Mouse (Mus musculus): ENCODE results near the gene Fgfr2. TPM values are rescaled to one million over a fixed set of nuclear protein-coding genes. Genes with fewer than 3 reads are reported as not detected.

Gene Fgfr2
- polyA plus RNA-seq, 1 experiment from 2014 or later = 39.4 TPM

DNA sequence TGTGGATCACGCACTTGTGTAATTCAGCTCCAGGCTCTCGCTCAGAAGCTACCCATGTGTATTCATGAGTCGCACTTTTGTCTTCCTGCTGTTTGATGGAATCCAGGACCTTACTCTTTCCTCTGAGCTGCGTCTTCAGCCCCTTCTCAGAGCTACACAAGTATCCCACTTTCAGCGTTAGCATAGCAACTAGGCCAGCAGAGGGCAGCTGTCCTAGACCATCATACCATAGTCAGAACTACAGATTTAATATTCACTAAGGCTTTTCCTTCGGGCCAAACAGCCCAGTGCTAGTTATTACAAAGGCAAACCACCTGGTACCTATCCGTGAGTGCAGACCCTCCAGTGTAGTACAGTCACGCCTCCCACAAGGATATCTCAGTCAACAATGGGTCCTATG, 1826.0 kb downstream of the Fgfr2 start:
- WGBS = 78% methylated on average over 8 of the region's 8 CpGs
- Histone ChIP-seq H3K4me3 (replicated peaks) (no peak overlapping the region), H3K9me3 (no peaks in the 10 kb centered on the region), H3K4me1 (replicated peaks) (no peaks in the 10 kb centered on the region), H3K27ac (no peak overlapping the region), H3K36me3 (no peaks in the 10 kb centered on the region), H3K9ac (replicated peaks) (no peak overlapping the region), H3K4me2 (replicated peaks) (no peak overlapping the region), H3K27me3 (no peaks in the 10 kb centered on the region)
- no peak for ATAC-seq

DNA sequence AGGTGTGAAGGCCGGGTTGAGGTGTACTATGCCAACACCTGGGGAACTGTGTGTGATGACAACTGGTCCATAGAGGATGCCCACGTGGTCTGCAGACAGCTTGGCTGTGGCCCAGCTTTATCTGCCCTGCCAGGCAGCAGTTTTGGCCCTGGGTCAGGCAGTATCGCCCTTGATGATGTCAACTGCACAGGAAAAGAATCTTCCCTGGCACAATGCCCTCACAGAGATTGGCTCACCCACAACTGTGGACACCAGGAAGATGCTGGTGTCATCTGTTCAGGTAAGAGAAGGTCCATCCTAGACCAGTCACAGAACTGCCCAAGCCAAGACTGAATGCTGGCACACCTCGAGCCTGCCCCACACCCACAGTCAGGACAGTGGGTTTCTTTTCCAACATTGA, 1857.3 kb downstream of the Fgfr2 start:
- ATAC-seq = no peak
- H3K9me3 ChIP-seq = no peaks in the 10 kb centered on the region
- 75% methylated on average over 4 of the region's 4 CpGs for WGBS

DNA sequence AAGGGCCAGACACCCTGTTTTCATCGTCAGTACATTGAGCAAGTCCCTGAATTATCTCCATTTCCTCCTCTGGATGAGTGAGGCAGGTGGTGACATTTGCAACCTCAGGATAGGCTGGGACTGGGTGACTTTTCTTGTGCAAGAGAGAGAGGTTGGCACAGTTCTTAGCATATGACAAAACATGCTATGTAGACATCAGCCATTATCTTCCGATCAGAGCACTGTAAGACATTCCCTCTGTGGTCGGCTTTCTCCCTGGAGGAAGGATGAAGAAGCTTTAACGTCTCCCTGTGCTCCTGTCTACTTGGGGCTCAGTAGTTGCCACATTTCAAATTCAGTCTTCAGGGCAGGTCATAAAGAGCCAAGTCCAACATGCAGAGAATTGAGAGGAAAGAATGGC, 1858.9 kb downstream of the Fgfr2 start:
- Histone ChIP-seq H3K4me1 (replicated peaks) (no peaks in the 10 kb centered on the region), H3K4me2 (replicated peaks) (no peak overlapping the region), H3K4me3 (replicated peaks) (no peak overlapping the region), H3K27me3 (no peaks in the 10 kb centered on the region), H3K36me3 (no peaks in the 10 kb centered on the region), H3K9ac (replicated peaks) (no peak overlapping the region), H3K27ac (no peak overlapping the region), H3K9me3 (no peaks in the 10 kb centered on the region)
- WGBS = 91% methylated on average over 4 of the region's 4 CpGs
- no peak for ATAC-seq

More for the DNA sequence above, 1857.3 kb downstream of the Fgfr2 start:
- no peaks in the 10 kb centered on the region for H3K36me3 ChIP-seq
- H3K27ac ChIP-seq = no peak overlapping the region
- H3K4me3 ChIP-seq (replicated peaks) = no peak overlapping the region
- no peaks in the 10 kb centered on the region for H3K27me3 ChIP-seq
- H3K4me2 ChIP-seq (replicated peaks) = no peak overlapping the region
- H3K9ac ChIP-seq (replicated peaks) = no peak overlapping the region
- H3K4me1 ChIP-seq (replicated peaks) = no peaks in the 10 kb centered on the region

GRCm38 (mm10) chr7:131260946-131261345, 1862.2 kb downstream of the Fgfr2 start:
- H3K4me1 ChIP-seq (replicated peaks) = no peaks in the 10 kb centered on the region
- no peak overlapping the region for H3K4me2 ChIP-seq (replicated peaks)
- no peaks in the 10 kb centered on the region for H3K9me3 ChIP-seq
- no peaks in the 10 kb centered on the region for H3K36me3 ChIP-seq
- WGBS = 71% methylated on average over 6 of the region's 6 CpGs
- no peak for ATAC-seq
- no peak overlapping the region for H3K9ac ChIP-seq (replicated peaks)
- no peaks in the 10 kb centered on the region for H3K27me3 ChIP-seq
- no peak overlapping the region for H3K27ac ChIP-seq
- H3K4me3 ChIP-seq (replicated peaks) = no peak overlapping the region

GRCm38 (mm10) chr7:131257309-131257708, 1865.8 kb downstream of the Fgfr2 start:
- Histone ChIP-seq H3K4me2 (replicated peaks) (no peak overlapping the region), H3K36me3 (no peaks in the 10 kb centered on the region), H3K4me1 (replicated peaks) (no peaks in the 10 kb centered on the region), H3K9ac (replicated peaks) (no peak overlapping the region), H3K9me3 (no peaks in the 10 kb centered on the region), H3K27me3 (no peaks in the 10 kb centered on the region), H3K4me3 (replicated peaks) (no peak overlapping the region), H3K27ac (no peak overlapping the region)
- no peak for ATAC-seq
- WGBS = 77% methylated on average over 1 of the region's 1 CpGs

DNA sequence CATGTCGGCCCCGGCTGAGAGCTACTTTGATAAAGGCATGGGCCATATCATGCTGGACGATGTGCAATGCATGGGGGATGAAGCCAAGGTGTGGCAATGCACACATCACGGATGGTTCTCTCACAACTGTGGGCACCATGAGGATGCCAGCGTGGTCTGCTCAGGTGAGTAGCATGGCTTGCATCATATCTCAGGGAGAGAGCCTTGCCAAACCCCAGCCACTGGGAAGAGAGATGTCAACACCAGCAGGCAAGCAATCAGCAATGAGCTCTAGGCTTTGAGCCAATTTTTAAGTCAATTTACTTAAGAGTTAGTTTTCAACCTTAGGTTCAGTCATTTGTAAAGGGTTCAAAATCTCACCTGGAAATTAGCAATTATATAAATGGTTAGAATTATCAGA, 1866.3 kb downstream of the Fgfr2 start:
- H3K9me3 ChIP-seq = no peaks in the 10 kb centered on the region
- H3K4me3 ChIP-seq (replicated peaks) = no peak overlapping the region
- WGBS = 94% methylated on average over 5 of the region's 5 CpGs
- no peaks in the 10 kb centered on the region for H3K27me3 ChIP-seq
- H3K27ac ChIP-seq = no peak overlapping the region
- H3K4me1 ChIP-seq (replicated peaks) = no peaks in the 10 kb centered on the region
- H3K36me3 ChIP-seq = no peaks in the 10 kb centered on the region
- ATAC-seq = no peak
- no peak overlapping the region for H3K9ac ChIP-seq (replicated peaks)
- no peak overlapping the region for H3K4me2 ChIP-seq (replicated peaks)

GRCm38 (mm10) chr7:131244993-131245392, 1878.2 kb downstream of the Fgfr2 start:
- no peak for ATAC-seq
- Histone ChIP-seq H3K27me3 (no peaks in the 10 kb centered on the region), H3K4me2 (replicated peaks) (no peak overlapping the region), H3K4me1 (replicated peaks) (no peaks in the 10 kb centered on the region), H3K27ac (no peak overlapping the region), H3K9ac (replicated peaks) (no peak overlapping the region), H3K9me3 (no peaks in the 10 kb centered on the region), H3K4me3 (replicated peaks) (no peak overlapping the region), H3K36me3 (no peaks in the 10 kb centered on the region)
- WGBS = 20% methylated on average over 1 of the region's 1 CpGs

DNA sequence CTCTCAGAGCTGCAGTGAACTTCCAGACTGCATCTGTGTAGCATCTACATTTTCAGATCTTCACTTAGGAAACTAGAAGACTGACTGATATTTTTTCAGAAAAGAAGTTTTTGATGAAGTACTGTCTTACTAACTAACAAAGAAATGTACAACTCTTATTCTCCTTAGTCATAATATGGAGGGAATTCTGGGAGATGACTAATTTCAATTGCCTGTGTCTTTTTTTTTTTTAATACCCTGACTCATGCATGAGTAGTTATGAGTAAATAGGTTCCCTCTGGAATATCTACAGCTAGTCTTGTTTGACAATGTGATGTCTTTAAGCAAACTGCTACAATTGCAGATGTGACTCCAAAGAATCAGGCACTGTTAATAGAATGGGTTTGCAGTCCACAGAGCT, 1887.1 kb downstream of the Fgfr2 start:
- H3K4me3 ChIP-seq (replicated peaks) = no peak overlapping the region
- H3K4me2 ChIP-seq (replicated peaks) = no peak overlapping the region
- no peak overlapping the region for H3K27ac ChIP-seq
- no peaks in the 10 kb centered on the region for H3K9me3 ChIP-seq
- H3K27me3 ChIP-seq = no peaks in the 10 kb centered on the region
- no peak overlapping the region for H3K9ac ChIP-seq (replicated peaks)
- H3K4me1 ChIP-seq (replicated peaks) = no peaks in the 10 kb centered on the region
- no peaks in the 10 kb centered on the region for H3K36me3 ChIP-seq
- no peak for ATAC-seq

DNA sequence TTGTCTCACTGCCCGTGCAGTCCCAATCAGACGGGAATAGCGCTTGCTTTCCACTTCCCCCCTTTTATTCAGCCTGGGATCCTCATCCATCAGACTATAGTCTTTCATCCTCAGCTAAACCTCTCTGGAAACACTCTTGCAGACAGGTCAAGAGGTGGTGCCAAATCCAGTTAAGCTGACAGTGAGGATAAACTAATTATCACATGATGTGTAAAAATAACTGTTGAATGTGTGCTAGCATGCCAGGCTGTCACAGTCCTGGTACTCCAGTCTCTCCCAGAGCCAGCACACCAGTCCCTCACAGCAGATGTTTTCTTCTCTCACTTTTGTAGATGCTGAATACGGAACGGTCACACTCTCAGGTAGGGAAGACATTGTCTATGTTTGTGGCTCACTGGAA, 1900.1 kb downstream of the Fgfr2 start:
- no peak overlapping the region for H3K4me2 ChIP-seq (replicated peaks)
- no peaks in the 10 kb centered on the region for H3K27me3 ChIP-seq
- ATAC-seq = no peak
- H3K36me3 ChIP-seq = no peaks in the 10 kb centered on the region
- no peak overlapping the region for H3K27ac ChIP-seq
- H3K4me3 ChIP-seq (replicated peaks) = no peak overlapping the region
- no peaks in the 10 kb centered on the region for H3K9me3 ChIP-seq
- H3K4me1 ChIP-seq (replicated peaks) = no peaks in the 10 kb centered on the region
- no peak overlapping the region for H3K9ac ChIP-seq (replicated peaks)
- 78% methylated on average over 5 of the region's 5 CpGs for WGBS

- H3K27me3 ChIP-seq = no peaks in the 10 kb centered on the region
- no peak overlapping the region for H3K4me3 ChIP-seq (replicated peaks)
- no peaks in the 10 kb centered on the region for H3K36me3 ChIP-seq
- ATAC-seq = no peak
- WGBS = 97% methylated on average over 14 of the region's 14 CpGs
- H3K9ac ChIP-seq (replicated peaks) = no peak overlapping the region
- no peak overlapping the region for H3K4me2 ChIP-seq (replicated peaks)
- H3K4me1 ChIP-seq (replicated peaks) = no peaks in the 10 kb centered on the region
- no peak overlapping the region for H3K27ac ChIP-seq
- H3K9me3 ChIP-seq = no peaks in the 10 kb centered on the region
These were observed 1935.2 kb downstream of the Fgfr2 start for GRCm38 (mm10) chr7:131187996-131188395.

GRCm38 (mm10) chr7:131187047-131187446, 1936.1 kb downstream of the Fgfr2 start:
- H3K4me2 ChIP-seq (replicated peaks) = no peak overlapping the region
- no peaks in the 10 kb centered on the region for H3K4me1 ChIP-seq (replicated peaks)
- H3K27me3 ChIP-seq = no peaks in the 10 kb centered on the region
- H3K36me3 ChIP-seq = no peaks in the 10 kb centered on the region
- no peaks in the 10 kb centered on the region for H3K9me3 ChIP-seq
- H3K27ac ChIP-seq = no peak overlapping the region
- 85% methylated on average over 8 of the region's 8 CpGs for WGBS
- no peak overlapping the region for H3K9ac ChIP-seq (replicated peaks)
- H3K4me3 ChIP-seq (replicated peaks) = no peak overlapping the region
- no peak for ATAC-seq

GRCm38 (mm10) chr7:131184339-131184738, 1938.8 kb downstream of the Fgfr2 start:
- Histone ChIP-seq H3K27me3 (no peaks in the 10 kb centered on the region), H3K36me3 (no peaks in the 10 kb centered on the region), H3K9ac (replicated peaks) (no peak overlapping the region), H3K9me3 (no peaks in the 10 kb centered on the region), H3K4me3 (replicated peaks) (no peak overlapping the region), H3K27ac (no peak overlapping the region), H3K4me1 (replicated peaks) (no peaks in the 10 kb centered on the region), H3K4me2 (replicated peaks) (no peak overlapping the region)
- ATAC-seq = no peak
- WGBS = 67% methylated on average over 8 of the region's 8 CpGs

DNA sequence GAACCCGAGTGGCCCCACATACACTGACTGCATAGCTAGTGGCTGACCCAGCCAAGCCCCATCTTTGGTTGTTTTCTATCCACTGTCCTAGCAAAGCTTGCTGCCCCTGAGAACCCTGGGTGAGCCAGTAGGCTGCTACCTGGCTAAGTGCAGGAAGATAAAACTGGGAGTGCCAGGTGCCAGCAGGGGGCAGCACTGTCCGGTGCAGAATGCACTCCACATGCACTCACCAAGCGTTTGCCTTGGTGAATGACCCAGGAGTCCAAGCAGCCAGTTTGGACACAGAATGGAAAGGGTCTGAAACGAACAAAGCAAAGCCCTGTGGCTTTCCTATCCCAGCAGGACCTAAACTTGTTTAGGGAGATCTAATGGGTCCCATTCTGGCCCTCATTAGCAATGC, 1940.5 kb downstream of the Fgfr2 start:
- ATAC-seq = no peak

More for the DNA sequence above, 1940.5 kb downstream of the Fgfr2 start:
- no peak overlapping the region for H3K9ac ChIP-seq (replicated peaks)
- WGBS = 37% methylated on average over 4 of the region's 4 CpGs
- H3K4me1 ChIP-seq (replicated peaks) = no peaks in the 10 kb centered on the region
- no peaks in the 10 kb centered on the region for H3K9me3 ChIP-seq
- H3K4me2 ChIP-seq (replicated peaks) = no peak overlapping the region
- no peaks in the 10 kb centered on the region for H3K36me3 ChIP-seq
- no peaks in the 10 kb centered on the region for H3K27me3 ChIP-seq
- H3K4me3 ChIP-seq (replicated peaks) = no peak overlapping the region
- no peak overlapping the region for H3K27ac ChIP-seq

Data from midbrain, embryonic 13.5 days (tissue).